Mouse (Mus musculus) intestine, postnatal 0 days (tissue): ENCODE measurements around the gene Shank2. TPM values are rescaled to one million over a fixed set of nuclear protein-coding genes. Genes with fewer than 3 reads are reported as not detected.

Source experiments
- ATAC-seq: fragments of 200-750 bp; cut with Nextera tagmentation; 2 replicates; pipeline ENCODE4 v1.8.0; 2017; ENCODE audit warnings: mild to moderate bottlenecking, moderate TSS enrichment, moderate library complexity
- H3K27ac ChIP-seq: fragments of 300-500 bp; sonication (generic); 2 replicates; pipeline ENCODE4 v1.5.1; 2014; ENCODE audit warnings: mild to moderate bottlenecking, low read depth, low read length, moderate library complexity
- H3K27me3 ChIP-seq: fragments of 300-500 bp; sonication (generic); replicated peaks from 2 replicates; pipeline ENCODE4 v1.6.1; 2014; ENCODE audit warnings: low read length, mixed read lengths; ENCODE audit not compliant: control insufficient read depth, insufficient read depth
- H3K36me3 ChIP-seq: fragments of 300-500 bp; sonication (generic); 2 replicates; pipeline ENCODE4 v1.6.1; 2014; ENCODE audit warnings: mild to moderate bottlenecking, moderate library complexity; ENCODE audit not compliant: control insufficient read depth, insufficient read depth
- H3K4me1 ChIP-seq: fragments of 300-500 bp; sonication (generic); replicated peaks from 2 replicates; pipeline ENCODE4 v1.6.1; 2014; ENCODE audit warnings: antibody characterized with exemption, low read length, mixed read lengths; ENCODE audit not compliant: control insufficient read depth, insufficient read depth
- H3K4me2 ChIP-seq: fragments of 300-500 bp; sonication (generic); replicated peaks from 2 replicates; pipeline ENCODE4 v1.6.1; 2014; ENCODE audit warnings: low read depth, mild to moderate bottlenecking, moderate library complexity
- H3K4me3 ChIP-seq: fragments of 300-500 bp; sonication (generic); 2 replicates; pipeline ENCODE4 v1.5.1; 2014; ENCODE audit warnings: low read depth, low read length
- H3K9ac ChIP-seq: fragments of 300-500 bp; sonication (generic); 2 replicates; pipeline ENCODE4 v1.6.1; 2014; ENCODE audit warnings: mild to moderate bottlenecking, low read depth, low read length
- H3K9me3 ChIP-seq: fragments of 300-500 bp; sonication (generic); 2 replicates; pipeline ENCODE4 v1.6.1; 2016; ENCODE audit warnings: mixed run types; ENCODE audit not compliant: control insufficient read depth
- CTCF ChIP-seq: sonication (generic); IDR thresholded peaks from 2 replicates; pipeline ENCODE4 v1.5.1; 2016; ENCODE audit warnings: low read depth, mild to moderate bottlenecking, control low read depth, antibody characterized with exemption, moderate library complexity
- WGBS: fragments of 180-500 bp; shearing (Covaris S2); extraction: QIAGEN DNeasy Blood & Tissue Kit; methylation state at CpG from one replicate; pipeline ENCODE4 v1.1.7; 2014; 5-methylcytosine and 5-hydroxymethylcytosine counted together
- polyA plus RNA-seq: library from polyadenylated mRNA; unstranded; fragments of >200 nt; fragmentation: Nextera tagmentation; extraction: Ambion mirVana; gene quantifications from 2 replicates; pipeline ENCODE4 v1.2.1, GENCODE M21; 2015

Gene Shank2
- polyA plus RNA-seq, 1 experiment from 2014 or later = 0.74 TPM

- peak; percentile 97 for TF ChIP-seq CTCF
- Histone ChIP-seq H3K4me2 (no peak overlapping the region), H3K9me3 (no peaks in the 10 kb centered on the region; the same call in 1 of the 2 replicates), H3K9ac (no peak overlapping the region), H3K4me1 (no peaks in the 10 kb centered on the region), H3K27ac (no peak overlapping the region), H3K4me3 (no peak overlapping the region), H3K27me3 (no peaks in the 10 kb centered on the region), H3K36me3 (no peaks in the 10 kb centered on the region)
- ATAC-seq = no peak
- WGBS = 1% methylated on average over 3 of the region's 3 CpGs
Measured at GRCm38 (mm10) chr7:144217192-144217591, 215.5 kb downstream of the Shank2 start.

- H3K36me3 ChIP-seq = no peaks in the 10 kb centered on the region
- ATAC-seq = no peak
- no peak overlapping the region for H3K9ac ChIP-seq
- no peaks in the 10 kb centered on the region for H3K27me3 ChIP-seq
- WGBS = 79% methylated on average over 5 of the region's 5 CpGs
- H3K4me1 ChIP-seq = no peaks in the 10 kb centered on the region
- no peak overlapping the region for H3K27ac ChIP-seq
- no peak overlapping the region for H3K4me3 ChIP-seq
- H3K4me2 ChIP-seq = no peak overlapping the region
- no peaks in the 10 kb centered on the region for H3K9me3 ChIP-seq
- no peak for TF ChIP-seq CTCF
Measured at GRCm38 (mm10) chr7:144228683-144229082, 227.0 kb downstream of the Shank2 start.

- no peaks in the 10 kb centered on the region for H3K36me3 ChIP-seq
- H3K27me3 ChIP-seq = no peaks in the 10 kb centered on the region
- H3K4me1 ChIP-seq = no peaks in the 10 kb centered on the region
- no peak overlapping the region for H3K9ac ChIP-seq
- WGBS = 47% methylated on average over 1 of the region's 1 CpGs
- no peak overlapping the region for H3K27ac ChIP-seq
- no peak for ATAC-seq
- TF ChIP-seq CTCF = no peak
- H3K4me2 ChIP-seq = no peak overlapping the region
- no peaks in the 10 kb centered on the region for H3K9me3 ChIP-seq
- H3K4me3 ChIP-seq = no peak overlapping the region
Measured at GRCm38 (mm10) chr7:144229421-144229820, 227.7 kb downstream of the Shank2 start.

GRCm38 (mm10) chr7:144232132-144232706 is 230.5 kb downstream of the Shank2 start:
- no peak overlapping the region for H3K4me2 ChIP-seq
- no peaks in the 10 kb centered on the region for H3K9me3 ChIP-seq
- H3K4me1 ChIP-seq = no peaks in the 10 kb centered on the region
- ATAC-seq = no peak
- WGBS = 74% methylated on average over 5 of the region's 5 CpGs
- no peak for TF ChIP-seq CTCF
- no peak overlapping the region for H3K9ac ChIP-seq
- no peak overlapping the region for H3K4me3 ChIP-seq
- no peaks in the 10 kb centered on the region for H3K36me3 ChIP-seq
- no peaks in the 10 kb centered on the region for H3K27me3 ChIP-seq
- H3K27ac ChIP-seq = no peak overlapping the region

GRCm38 (mm10) chr7:144233479-144233878 is 231.8 kb downstream of the Shank2 start:
- H3K4me1 ChIP-seq = no peaks in the 10 kb centered on the region
- H3K9me3 ChIP-seq = no peaks in the 10 kb centered on the region
- 46% methylated on average over 8 of the region's 8 CpGs for WGBS
- H3K9ac ChIP-seq = no peak overlapping the region
- H3K27ac ChIP-seq = no peak overlapping the region
- H3K36me3 ChIP-seq = no peaks in the 10 kb centered on the region
- H3K4me2 ChIP-seq = no peak overlapping the region
- H3K27me3 ChIP-seq = no peaks in the 10 kb centered on the region
- no peak for TF ChIP-seq CTCF
- no peak overlapping the region for H3K4me3 ChIP-seq
- ATAC-seq = peak; percentile 94

- Histone ChIP-seq H3K9ac (no peak overlapping the region), H3K27ac (no peak overlapping the region), H3K27me3 (no peaks in the 10 kb centered on the region), H3K4me1 (no peaks in the 10 kb centered on the region), H3K36me3 (no peaks in the 10 kb centered on the region), H3K9me3 (no peaks in the 10 kb centered on the region), H3K4me2 (no peak overlapping the region), H3K4me3 (no peak overlapping the region)
- TF ChIP-seq CTCF = peak; percentile 66
- no peak for ATAC-seq
- WGBS = 60% methylated on average over 5 of the region's 5 CpGs
Measured at GRCm38 (mm10) chr7:144234783-144235182, 233.1 kb downstream of the Shank2 start.

GRCm38 (mm10) chr7:144235523-144235922 is 233.8 kb downstream of the Shank2 start:
- Histone ChIP-seq H3K27me3 (no peaks in the 10 kb centered on the region), H3K9me3 (no peaks in the 10 kb centered on the region), H3K9ac (no peak overlapping the region), H3K27ac (no peak overlapping the region), H3K36me3 (no peaks in the 10 kb centered on the region), H3K4me1 (no peaks in the 10 kb centered on the region), H3K4me2 (no peak overlapping the region), H3K4me3 (no peak overlapping the region)
- no peak for TF ChIP-seq CTCF
- ATAC-seq = no peak
- WGBS = 76% methylated on average over 4 of the region's 4 CpGs
